Mouse (Mus musculus) brown adipose tissue, adult 24 weeks (tissue): ENCODE measurements around the gene Srcin1. TPM values are rescaled to one million over a fixed set of nuclear protein-coding genes. Genes with fewer than 3 reads are reported as not detected.
A peak's percentile ranks its signal among the peaks of the same experiment; 100 is the strongest.

Experiments
- H3K27ac ChIP-seq: fragments of 200-500 bp; replicated peaks from 2 replicates; pipeline ENCODE4 v1.5.1; 2012; ENCODE audit warnings: low read depth, mild to moderate bottlenecking, low read length
- H3K4me1 ChIP-seq: fragments of 200-500 bp; 2 replicates; pipeline ENCODE4 v1.6.1; 2012; ENCODE audit warnings: low read length, mixed read lengths; ENCODE audit not compliant: control insufficient read depth, insufficient read depth, insufficient read length
- H3K4me3 ChIP-seq: fragments of 200-500 bp; 2 replicates; pipeline ENCODE4 v1.5.1; 2012; ENCODE audit warnings: low read depth, mild to moderate bottlenecking, low read length, moderate library complexity; ENCODE audit not compliant: insufficient read depth
- polyA plus RNA-seq: library from polyadenylated mRNA; stranded (reverse); fragments of >200 nt; gene quantifications from 2 replicates; pipeline ENCODE4 v1.2.4, GENCODE M21; 2012; ENCODE audit not compliant: missing spikeins, insufficient read depth, insufficient read length

The Srcin1 gene
- polyA plus RNA-seq, 1 experiment, result 0.32 TPM

DNA sequence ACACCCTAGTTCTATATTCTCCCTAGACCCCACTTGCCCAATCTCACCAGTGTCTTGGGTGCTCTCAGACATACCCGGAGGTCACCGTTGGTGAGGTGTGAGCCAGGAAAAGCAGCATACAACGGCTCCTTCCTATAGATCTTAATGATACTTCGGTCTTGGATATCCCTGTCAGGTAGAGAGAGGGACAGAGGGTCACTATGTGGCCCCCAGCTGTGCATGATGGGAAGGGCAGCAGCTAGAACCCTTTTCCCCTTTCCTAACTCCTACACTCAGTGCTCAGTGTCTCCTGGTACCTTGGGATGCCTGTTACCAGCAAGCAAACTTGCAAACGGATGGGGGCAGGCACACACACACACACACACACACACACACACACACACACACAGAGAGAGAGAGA, 40.3 kb downstream of the Srcin1 start:
- Histone ChIP-seq H3K4me3 (no peak overlapping the region), H3K27ac (no peak overlapping the region), H3K4me1 (no peaks in the 10 kb centered on the region)

GRCm38 (mm10) chr11:97535308-97535630, 40.7 kb downstream of the Srcin1 start:
- H3K4me1 ChIP-seq, result no peaks in the 10 kb centered on the region
- no peak overlapping the region for H3K27ac ChIP-seq
- no peak overlapping the region for H3K4me3 ChIP-seq

- H3K4me3 ChIP-seq, result peak overlapping the region; percentile 22; the same call in 1 of the 2 replicates
- no peak overlapping the region for H3K27ac ChIP-seq
- H3K4me1 ChIP-seq, result no peaks in the 10 kb centered on the region
Observed at GRCm38 (mm10) chr11:97534442-97535307, 41.3 kb downstream of the Srcin1 start.

DNA sequence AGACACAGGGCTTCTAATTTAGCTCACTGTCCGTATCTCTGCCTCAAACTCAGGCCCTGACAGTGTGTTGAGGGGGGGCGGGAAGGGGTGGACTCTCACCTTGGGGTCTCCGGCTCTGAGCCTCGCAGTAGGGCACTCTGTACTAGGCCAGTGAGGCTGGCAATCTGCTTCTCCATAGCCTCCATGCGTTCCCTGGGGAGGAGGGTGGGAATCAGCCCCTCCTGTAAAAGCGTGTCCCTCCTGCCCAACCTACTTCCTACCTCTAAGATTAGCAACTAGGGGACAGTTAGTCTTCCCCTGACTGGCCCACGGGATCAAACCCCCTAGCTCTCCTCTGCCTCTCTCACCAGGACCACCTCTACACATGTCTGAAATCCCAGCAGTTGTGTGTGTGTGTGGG, 42.3 kb downstream of the Srcin1 start:
- Histone ChIP-seq H3K4me1 (no peaks in the 10 kb centered on the region), H3K27ac (no peak overlapping the region), H3K4me3 (no peak overlapping the region)

GRCm38 (mm10) chr11:97532950-97533582, 42.9 kb downstream of the Srcin1 start:
- Histone ChIP-seq H3K4me1 (no peaks in the 10 kb centered on the region), H3K27ac (no peak overlapping the region), H3K4me3 (no peak overlapping the region; the same call in 1 of the 2 replicates)

DNA sequence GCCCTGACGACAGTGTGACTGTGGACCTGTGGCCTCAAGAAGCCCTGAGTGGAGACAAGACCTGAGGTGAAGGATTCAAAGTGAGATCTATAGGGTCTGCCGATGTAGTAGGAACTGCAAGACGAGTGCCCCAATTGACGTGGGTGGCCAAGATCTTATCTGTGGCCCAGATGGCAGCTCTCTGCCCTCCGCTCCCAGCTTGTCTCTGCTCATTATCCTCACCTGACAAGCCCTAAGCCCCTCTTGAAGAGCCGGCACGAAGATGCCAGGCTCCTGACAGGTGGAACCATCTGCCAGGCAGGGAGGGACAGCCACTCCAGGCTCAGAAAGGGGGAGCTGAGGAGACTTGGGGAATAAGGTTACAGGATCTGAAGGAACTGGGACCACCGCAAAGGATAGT, 43.6 kb downstream of the Srcin1 start:
- H3K4me3 ChIP-seq, result no peak overlapping the region
- no peaks in the 10 kb centered on the region for H3K4me1 ChIP-seq
- no peak overlapping the region for H3K27ac ChIP-seq

- H3K4me1 ChIP-seq, result no peaks in the 10 kb centered on the region
- H3K27ac ChIP-seq, result no peak overlapping the region
- H3K4me3 ChIP-seq, result peak overlapping the region; percentile 54
Observed at GRCm38 (mm10) chr11:97531381-97532260, 44.4 kb downstream of the Srcin1 start.

GRCm38 (mm10) chr11:97530961-97531360, 45.0 kb downstream of the Srcin1 start:
- H3K27ac ChIP-seq, result no peak overlapping the region
- no peaks in the 10 kb centered on the region for H3K4me1 ChIP-seq
- H3K4me3 ChIP-seq, result no peak overlapping the region

- H3K4me3 ChIP-seq, result no peak overlapping the region
- H3K27ac ChIP-seq, result no peak overlapping the region
- H3K4me1 ChIP-seq, result no peaks in the 10 kb centered on the region
Observed at GRCm38 (mm10) chr11:97530069-97530468, 45.9 kb downstream of the Srcin1 start.

GRCm38 (mm10) chr11:97528282-97528808, 47.6 kb downstream of the Srcin1 start:
- no peak overlapping the region for H3K27ac ChIP-seq
- H3K4me1 ChIP-seq, result no peaks in the 10 kb centered on the region
- H3K4me3 ChIP-seq, result no peak overlapping the region

GRCm38 (mm10) chr11:97525313-97525712, 50.7 kb downstream of the Srcin1 start:
- no peak overlapping the region for H3K4me3 ChIP-seq
- no peak overlapping the region for H3K27ac ChIP-seq
- no peaks in the 10 kb centered on the region for H3K4me1 ChIP-seq

- no peak overlapping the region for H3K4me3 ChIP-seq
- no peaks in the 10 kb centered on the region for H3K4me1 ChIP-seq
- H3K27ac ChIP-seq, result no peak overlapping the region
Observed at GRCm38 (mm10) chr11:97524306-97524705, 51.7 kb downstream of the Srcin1 start.

- Histone ChIP-seq H3K27ac (no peak overlapping the region), H3K4me1 (no peaks in the 10 kb centered on the region), H3K4me3 (no peak overlapping the region)
Observed at GRCm38 (mm10) chr11:97523827-97524261, 52.1 kb downstream of the Srcin1 start.

DNA sequence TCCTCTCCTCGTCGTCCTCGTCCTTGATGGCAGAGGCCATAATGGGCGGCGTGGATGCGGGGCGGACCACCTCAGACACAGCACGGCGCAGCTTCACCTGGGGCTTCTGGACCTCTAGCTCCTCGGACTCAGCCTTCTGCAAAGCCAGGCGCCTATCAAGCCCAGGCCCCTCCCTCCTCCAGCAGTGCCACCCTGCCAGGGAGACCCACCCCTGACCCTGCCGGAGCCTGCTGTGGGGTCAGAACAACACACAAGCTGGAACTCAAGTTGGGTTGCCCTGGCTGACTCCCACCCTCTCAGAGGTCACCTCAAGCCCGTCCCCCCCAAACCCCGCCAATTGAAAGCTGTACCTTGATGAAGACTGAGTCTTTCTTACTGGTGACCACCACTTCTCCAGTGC, 52.9 kb downstream of the Srcin1 start:
- H3K4me1 ChIP-seq, result no peaks in the 10 kb centered on the region
- H3K27ac ChIP-seq, result no peak overlapping the region
- no peak overlapping the region for H3K4me3 ChIP-seq
